Mouse (Mus musculus): Measurements from ENCODE around the gene Ms4a5. TPM values are rescaled to one million over a fixed set of nuclear protein-coding genes. Genes with fewer than 3 reads are reported as not detected.
"Not testable (repeated sequence)": the region's sequence is repeated elsewhere in the genome, so short reads cannot be mapped to it uniquely, and the experiment has no call there.

Ms4a5 gene
- polyA plus RNA-seq (2014; fragmentation: Nextera tagmentation; extraction: Ambion mirVana) = not detected in 2 replicates

- Histone ChIP-seq H3K9ac (no peak within 1 kb of the TSS), H3K9me3 (ENCODE audit: control insufficient read depth, low read length) (no peaks in the 10 kb centered on the region), H3K36me3 (replicated peaks; ENCODE audit: control insufficient read depth, insufficient read depth) (no peaks in the 10 kb centered on the region), H3K4me2 (replicated peaks) (no peak within 1 kb of the TSS), H3K4me1 (replicated peaks; ENCODE audit: control insufficient read depth, insufficient read depth, low read length) (no peaks in the 10 kb centered on the region), H3K27me3 (ENCODE audit: control insufficient read depth, insufficient read depth, low read length) (no peaks in the 10 kb centered on the region), H3K27ac (no peak within 1 kb of the TSS), H3K4me3 (replicated peaks; ENCODE audit: low read length) (no peak within 1 kb of the TSS)
- ATAC-seq (ENCODE audit: low FRiP score) (no peak), DNase-seq (ENCODE audit: low spot score) (no peak)
- WGBS = 90% methylated on average over 2 of the region's 2 CpGs
Observed at GRCm38 (mm10) chr19:11283773-11284172, at the start of gene Ms4a5. TSS of gene Ms4a5 (minus strand) at chr19:11283873.

- no peak for ATAC-seq (ENCODE audit: low FRiP score)
- DNase-seq (ENCODE audit: low spot score) = no peak
- Histone ChIP-seq H3K4me2 (replicated peaks) (no peak overlapping the region), H3K4me3 (replicated peaks; ENCODE audit: low read length) (no peak overlapping the region), H3K9me3 (ENCODE audit: control insufficient read depth, low read length) (no peaks in the 10 kb centered on the region), H3K27me3 (ENCODE audit: control insufficient read depth, insufficient read depth, low read length) (no peaks in the 10 kb centered on the region), H3K4me1 (replicated peaks; ENCODE audit: control insufficient read depth, insufficient read depth, low read length) (no peaks in the 10 kb centered on the region), H3K9ac (no peak overlapping the region), H3K27ac (no peak overlapping the region), H3K36me3 (replicated peaks; ENCODE audit: control insufficient read depth, insufficient read depth) (no peaks in the 10 kb centered on the region)
- 86% methylated on average over 1 of the region's 1 CpGs for WGBS
Observed at GRCm38 (mm10) chr19:11321123-11321522, 37.5 kb upstream of the Ms4a5 start.

DNA sequence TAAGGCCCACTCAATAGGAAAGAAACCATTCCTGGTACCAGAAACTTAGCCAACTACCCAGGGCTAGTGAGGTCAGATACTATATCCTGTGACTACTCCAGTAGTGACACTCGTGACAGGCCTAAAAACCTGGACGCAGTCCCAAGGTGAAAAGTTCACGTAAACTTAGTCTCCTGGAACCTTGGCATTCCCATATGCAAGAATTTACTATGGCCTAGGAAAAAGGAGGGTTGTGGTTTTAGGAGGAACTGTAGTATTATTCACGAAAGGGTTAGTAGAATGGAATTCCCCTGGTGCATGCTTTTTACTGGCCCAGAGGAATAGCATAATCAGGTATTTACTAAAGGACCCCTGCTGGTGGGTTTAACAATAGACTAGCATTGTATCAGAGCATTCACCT is 33.1 kb upstream of the Ms4a5 start:
- WGBS = 85% methylated on average over 4 of the region's 4 CpGs
- Histone ChIP-seq H3K27me3 (ENCODE audit: control insufficient read depth, insufficient read depth, low read length) (no peaks in the 10 kb centered on the region), H3K4me3 (replicated peaks; ENCODE audit: low read length) (no peak overlapping the region), H3K9me3 (ENCODE audit: control insufficient read depth, low read length) (no peaks in the 10 kb centered on the region), H3K9ac (no peak overlapping the region), H3K36me3 (replicated peaks; ENCODE audit: control insufficient read depth, insufficient read depth) (no peaks in the 10 kb centered on the region), H3K4me1 (replicated peaks; ENCODE audit: control insufficient read depth, insufficient read depth, low read length) (no peaks in the 10 kb centered on the region), H3K27ac (no peak overlapping the region), H3K4me2 (replicated peaks) (no peak overlapping the region)
- ATAC-seq (ENCODE audit: low FRiP score) (no peak), DNase-seq (ENCODE audit: low spot score) (no peak)

- H3K9ac ChIP-seq = no peak within 1 kb of the TSS
- H3K4me2 ChIP-seq (replicated peaks) = no peak within 1 kb of the TSS
- WGBS = 79% methylated on average over 1 of the region's 1 CpGs
- ATAC-seq (ENCODE audit: low FRiP score) (no peak), DNase-seq (ENCODE audit: low spot score) (no peak)
- no peak within 1 kb of the TSS for H3K4me3 ChIP-seq (replicated peaks; ENCODE audit: low read length)
- H3K27ac ChIP-seq = no peak within 1 kb of the TSS
- no peaks in the 10 kb centered on the region for H3K4me1 ChIP-seq (replicated peaks; ENCODE audit: control insufficient read depth, insufficient read depth, low read length)
- H3K36me3 ChIP-seq (replicated peaks; ENCODE audit: control insufficient read depth, insufficient read depth) = no peaks in the 10 kb centered on the region
- no peaks in the 10 kb centered on the region for H3K9me3 ChIP-seq (ENCODE audit: control insufficient read depth, low read length)
- H3K27me3 ChIP-seq (ENCODE audit: control insufficient read depth, insufficient read depth, low read length) = no peaks in the 10 kb centered on the region
Observed at GRCm38 (mm10) chr19:11314354-11314753, 30.7 kb upstream of the Ms4a5 start, which contains the start of gene Ms4a14. TSS of gene Ms4a14 (minus strand) at chr19:11314454.

- no peaks in the 10 kb centered on the region for H3K9me3 ChIP-seq (ENCODE audit: control insufficient read depth, low read length)
- no peak overlapping the region for H3K9ac ChIP-seq
- no peak overlapping the region for H3K4me3 ChIP-seq (replicated peaks; ENCODE audit: low read length)
- no peak overlapping the region for H3K27ac ChIP-seq
- no peak overlapping the region for H3K4me2 ChIP-seq (replicated peaks)
- DNase-seq (ENCODE audit: low spot score) (no peak), ATAC-seq (ENCODE audit: low FRiP score) (no peak)
- H3K4me1 ChIP-seq (replicated peaks; ENCODE audit: control insufficient read depth, insufficient read depth, low read length) = no peaks in the 10 kb centered on the region
- no peaks in the 10 kb centered on the region for H3K36me3 ChIP-seq (replicated peaks; ENCODE audit: control insufficient read depth, insufficient read depth)
- no peaks in the 10 kb centered on the region for H3K27me3 ChIP-seq (ENCODE audit: control insufficient read depth, insufficient read depth, low read length)
Observed at GRCm38 (mm10) chr19:11308888-11309287, 25.2 kb upstream of the Ms4a5 start.

GRCm38 (mm10) chr19:11299529-11299928 is 15.9 kb upstream of the Ms4a5 start:
- not testable (repeated sequence) for DNase-seq (ENCODE audit: low spot score); H3K9me3 ChIP-seq (ENCODE audit: control insufficient read depth, low read length); ATAC-seq (ENCODE audit: low FRiP score); H3K4me1 ChIP-seq (replicated peaks; ENCODE audit: control insufficient read depth, insufficient read depth, low read length); H3K4me3 ChIP-seq (replicated peaks; ENCODE audit: low read length); H3K27ac ChIP-seq; H3K9ac ChIP-seq; H3K4me2 ChIP-seq (replicated peaks); H3K36me3 ChIP-seq (replicated peaks; ENCODE audit: control insufficient read depth, insufficient read depth); H3K27me3 ChIP-seq (ENCODE audit: control insufficient read depth, insufficient read depth, low read length)
- WGBS = 41% methylated on average over 4 of the region's 4 CpGs

DNA sequence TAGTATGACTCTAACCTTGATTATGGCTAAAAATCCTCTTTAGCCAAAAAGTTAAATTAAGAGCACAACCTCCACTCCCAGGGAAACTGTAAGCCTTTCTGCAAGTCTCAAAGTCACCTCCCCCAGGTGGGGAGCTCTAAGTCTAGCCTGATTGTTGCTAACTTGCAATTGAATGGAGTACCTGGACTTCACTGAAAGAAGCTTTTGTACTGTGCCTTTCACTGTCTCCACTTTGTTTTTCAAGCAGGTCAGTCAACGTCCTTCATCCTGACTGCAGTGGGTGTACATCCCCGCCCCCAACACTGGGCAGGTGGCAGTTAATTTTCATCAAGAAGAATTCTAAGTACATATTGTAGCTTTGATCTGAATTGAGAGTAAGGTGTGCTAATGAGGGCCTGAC is 15.3 kb upstream of the Ms4a5 start:
- Histone ChIP-seq H3K27me3 (ENCODE audit: control insufficient read depth, insufficient read depth, low read length) (no peaks in the 10 kb centered on the region), H3K4me2 (replicated peaks) (no peak overlapping the region), H3K4me3 (replicated peaks; ENCODE audit: low read length) (no peak overlapping the region), H3K4me1 (replicated peaks; ENCODE audit: control insufficient read depth, insufficient read depth, low read length) (no peaks in the 10 kb centered on the region), H3K9ac (no peak overlapping the region), H3K36me3 (replicated peaks; ENCODE audit: control insufficient read depth, insufficient read depth) (no peaks in the 10 kb centered on the region), H3K9me3 (ENCODE audit: control insufficient read depth, low read length) (no peaks in the 10 kb centered on the region), H3K27ac (no peak overlapping the region)
- ATAC-seq (ENCODE audit: low FRiP score) (no peak), DNase-seq (ENCODE audit: low spot score) (no peak)
- WGBS = 46% methylated on average over 2 of the region's 2 CpGs

DNA sequence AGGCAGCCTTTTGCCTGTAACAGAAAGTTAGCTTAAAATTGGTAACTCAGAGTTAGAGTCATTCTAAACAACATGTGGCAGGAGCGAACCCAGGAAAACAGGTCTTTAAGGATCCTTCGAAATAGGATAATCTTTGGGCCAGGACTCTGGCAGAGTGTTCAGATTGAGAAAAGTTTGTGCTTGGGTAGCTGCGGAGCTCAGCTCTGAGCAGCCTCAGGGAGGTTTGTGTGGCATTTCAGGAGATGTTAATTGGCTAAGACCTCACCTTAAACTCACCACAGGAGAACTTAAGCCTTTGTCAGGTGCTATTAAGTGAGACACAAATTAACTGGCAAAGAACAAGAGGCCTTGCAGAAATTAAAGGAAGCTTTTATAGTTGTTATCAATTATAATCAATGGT is 9.9 kb upstream of the Ms4a5 start:
- WGBS = 10% methylated on average over 3 of the region's 3 CpGs
- Histone ChIP-seq H3K4me3 (replicated peaks; ENCODE audit: low read length) (peak overlapping the region; percentile 28; the same call in 1 of the 2 replicates), H3K4me2 (replicated peaks) (peak overlapping the region; percentile 48)
- not testable (repeated sequence) for H3K9ac ChIP-seq; H3K4me1 ChIP-seq (replicated peaks; ENCODE audit: control insufficient read depth, insufficient read depth, low read length); DNase-seq (ENCODE audit: low spot score); H3K27ac ChIP-seq; H3K27me3 ChIP-seq (ENCODE audit: control insufficient read depth, insufficient read depth, low read length); H3K36me3 ChIP-seq (replicated peaks; ENCODE audit: control insufficient read depth, insufficient read depth); ATAC-seq (ENCODE audit: low FRiP score); H3K9me3 ChIP-seq (ENCODE audit: control insufficient read depth, low read length)

- peak overlapping the region; percentile 28 for H3K4me3 ChIP-seq (replicated peaks; ENCODE audit: low read length)
- H3K27me3 ChIP-seq (ENCODE audit: control insufficient read depth, insufficient read depth, low read length) = no peaks in the 10 kb centered on the region
- H3K9me3 ChIP-seq (ENCODE audit: control insufficient read depth, low read length) = no peaks in the 10 kb centered on the region
- DNase-seq (ENCODE audit: low spot score) (no peak), ATAC-seq (ENCODE audit: low FRiP score) (no peak)
- H3K27ac ChIP-seq = no peak overlapping the region
- H3K4me1 ChIP-seq (replicated peaks; ENCODE audit: control insufficient read depth, insufficient read depth, low read length) = no peaks in the 10 kb centered on the region
- 15% methylated on average over 12 of the region's 12 CpGs for WGBS
- H3K9ac ChIP-seq = 0 out of 2 replicates have a peak overlapping the region, but pooled peaks have one; percentile 39
- H3K36me3 ChIP-seq (replicated peaks; ENCODE audit: control insufficient read depth, insufficient read depth) = no peaks in the 10 kb centered on the region
- peak overlapping the region; percentile 48 for H3K4me2 ChIP-seq (replicated peaks)
Observed at GRCm38 (mm10) chr19:11292990-11293389, 9.3 kb upstream of the Ms4a5 start.

DNA sequence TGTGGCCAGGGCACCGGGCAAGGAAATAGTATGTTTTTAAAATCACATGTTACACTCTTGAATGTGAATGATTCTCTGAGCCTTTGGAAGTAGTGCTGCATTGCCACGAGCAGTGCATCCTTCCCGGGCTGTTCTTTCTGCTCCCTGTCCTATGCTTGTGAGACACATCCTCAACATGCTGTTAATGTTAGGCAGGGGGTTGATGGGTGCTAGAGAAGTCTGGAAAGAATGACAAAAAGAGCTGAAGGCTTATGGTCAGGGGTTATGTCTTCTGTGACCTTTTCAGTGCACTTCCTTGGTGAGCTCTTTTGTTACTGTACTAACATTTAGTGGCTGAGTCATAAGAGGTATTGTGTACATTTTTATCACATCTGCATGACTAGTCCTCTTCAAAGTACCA is 3.5 kb downstream of the Ms4a5 start:
- WGBS = 82% methylated on average over 3 of the region's 3 CpGs
- no peak overlapping the region for H3K27ac ChIP-seq
- H3K27me3 ChIP-seq (ENCODE audit: control insufficient read depth, insufficient read depth, low read length) = no peaks in the 10 kb centered on the region

More for the DNA sequence above, 3.5 kb downstream of the Ms4a5 start:
- DNase-seq (ENCODE audit: low spot score) = no peak
- Histone ChIP-seq H3K4me1 (replicated peaks; ENCODE audit: control insufficient read depth, insufficient read depth, low read length) (no peaks in the 10 kb centered on the region), H3K9me3 (ENCODE audit: control insufficient read depth, low read length) (no peaks in the 10 kb centered on the region), H3K4me3 (replicated peaks; ENCODE audit: low read length) (no peak overlapping the region), H3K4me2 (replicated peaks) (no peak overlapping the region), H3K9ac (no peak overlapping the region), H3K36me3 (replicated peaks; ENCODE audit: control insufficient read depth, insufficient read depth) (no peaks in the 10 kb centered on the region)
- no peak for ATAC-seq (ENCODE audit: low FRiP score)

All from hindbrain, embryonic 14.5 days (tissue).